In the genomic region with DNA sequence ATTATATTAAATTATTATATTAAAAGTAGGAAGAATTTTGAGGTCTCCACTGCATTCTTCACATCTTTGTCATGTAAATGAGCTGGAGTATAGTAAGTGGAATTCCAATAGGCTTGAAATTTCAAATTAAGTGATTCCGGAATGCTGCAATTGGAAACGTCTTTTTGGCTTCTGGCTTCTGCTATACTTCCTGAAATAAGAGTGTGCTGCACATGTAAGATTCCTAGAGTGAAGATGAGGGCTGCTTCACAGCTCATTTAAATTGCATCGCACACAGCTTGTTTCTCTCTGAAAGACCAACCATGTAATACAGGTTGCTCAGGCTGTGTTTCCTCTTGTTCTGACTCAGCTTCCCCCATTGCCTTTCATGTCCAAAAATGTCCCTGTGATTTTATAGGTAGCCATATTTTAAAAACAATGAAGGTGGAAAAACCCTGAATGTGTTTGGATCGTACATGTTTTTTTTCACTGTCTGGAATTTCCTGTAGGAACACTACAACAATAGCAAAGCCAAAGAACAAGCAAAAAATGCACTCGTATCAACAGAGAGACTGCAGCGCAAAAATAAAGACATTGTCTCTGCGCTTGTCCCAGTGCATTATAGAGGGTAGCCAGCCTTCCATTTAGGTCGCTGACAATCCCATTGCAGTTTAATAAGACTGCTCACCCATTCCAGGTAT, we compare ENCODE assay signal across 12 mouse cellular contexts. TPM values are rescaled to one million over a fixed set of nuclear protein-coding genes. Genes with fewer than 3 reads are reported as not detected.
A peak's percentile ranks its signal among the peaks of the same experiment; 100 is the strongest.
DNase-seq lines count a peak whose midpoint lies in the region; ATAC-seq and TF ChIP-seq lines count a peak whose summit lies in the region.
"Had no signal": no experiment of that assay in that cellular context is flagged by ENCODE, and none has a peak within 500 bp of the region (broad histone marks: within the 10 kb centered on the region; RNA-seq: fewer than 3 reads in every experiment).

No protein-coding gene starts in this region.

- H3K9ac ChIP-seq in heart, adult 2 months (ENCODE audit: low read depth, low read length): no peak overlapping the region
- no peak overlapping the region for H3K9ac ChIP-seq in midbrain, embryonic 16.5 days (ENCODE audit: low read depth, low read length)
- no peak overlapping the region for H3K9ac ChIP-seq in midbrain, embryonic 14.5 days (replicated peaks; ENCODE audit: low read length)
- no peak overlapping the region for H3K9ac ChIP-seq in heart, postnatal 0 days (replicated peaks; ENCODE audit: low read depth, low read length)
- H3K9ac ChIP-seq: stomach, embryonic 15.5 days had no signal

- no peaks in the 10 kb centered on the region for H3K27me3 ChIP-seq in heart, adult 2 months (ENCODE audit: control insufficient read depth, insufficient read depth, low read length)
- H3K27me3 ChIP-seq in kidney, adult 2 months (replicated peaks; ENCODE audit: control insufficient read depth, insufficient read depth, low read length): no peaks in the 10 kb centered on the region
- no peaks in the 10 kb centered on the region for H3K27me3 ChIP-seq in midbrain, embryonic 16.5 days (ENCODE audit: control insufficient read depth, insufficient read depth, low read depth, low read length)
- no peaks in the 10 kb centered on the region for H3K27me3 ChIP-seq in midbrain, embryonic 14.5 days (ENCODE audit: control insufficient read depth, insufficient read depth, low read length)
- no peaks in the 10 kb centered on the region for H3K27me3 ChIP-seq in heart, postnatal 0 days (ENCODE audit: control insufficient read depth, insufficient read depth, low read length)
- H3K27me3 ChIP-seq: megakaryocyte, embryonic 14.5 days; stomach, embryonic 15.5 days had no signal

- DNase-seq in heart, adult 2 months: no peak
- DNase-seq in heart, postnatal 36 days: no peak
- peak; percentile 35 for DNase-seq in kidney, adult 2 months
- DNase-seq in kidney, postnatal 36 days: no peak
- DNase-seq in midbrain, embryonic 14.5 days: no peak
- DNase-seq in heart, postnatal 0 days (ENCODE audit: low spot score): no peak
- DNase-seq in yolk sac, embryonic 10.5 days (ENCODE audit: low spot score): no peak
- DNase-seq: cerebellum, adult 11-12 months; thymus, postnatal 36 days had no signal

- no peak overlapping the region for H3K4me2 ChIP-seq in midbrain, embryonic 16.5 days (ENCODE audit: low read length)
- no peak overlapping the region for H3K4me2 ChIP-seq in midbrain, embryonic 14.5 days (ENCODE audit: low read length)
- H3K4me2 ChIP-seq in heart, postnatal 0 days (ENCODE audit: low read depth, low read length): 0 out of 2 replicates have a peak overlapping the region, but pooled peaks have one; percentile 1
- H3K4me2 ChIP-seq: stomach, embryonic 15.5 days had no signal

- 0 out of 2 replicates have a peak, but pooled peaks have one; percentile 45 for ATAC-seq in midbrain, embryonic 16.5 days
- no peak for ATAC-seq in midbrain, embryonic 14.5 days (ENCODE audit: low FRiP score, low TSS enrichment)
- ATAC-seq in heart, postnatal 0 days (ENCODE audit: insufficient read depth, low read depth): peak; percentile 14; the same call in 1 of the 2 replicates

- peaks cover 12% of the 10 kb centered on the region for H3K36me3 ChIP-seq in heart, adult 2 months (ENCODE audit: control insufficient read depth, insufficient read depth, low read length)
- no peaks in the 10 kb centered on the region for H3K36me3 ChIP-seq in kidney, adult 2 months (ENCODE audit: control insufficient read depth, insufficient read depth, low read length)
- H3K36me3 ChIP-seq in midbrain, embryonic 16.5 days (ENCODE audit: control insufficient read depth, insufficient read depth, low read length): no peaks in the 10 kb centered on the region
- no peaks in the 10 kb centered on the region for H3K36me3 ChIP-seq in midbrain, embryonic 14.5 days (ENCODE audit: control insufficient read depth, insufficient read depth, low read length)
- H3K36me3 ChIP-seq in heart, postnatal 0 days (replicated peaks; ENCODE audit: control insufficient read depth, insufficient read depth, low read length): no peaks in the 10 kb centered on the region
- H3K36me3 ChIP-seq: stomach, embryonic 15.5 days had no signal

- no peak for TF ChIP-seq CTCF in heart, adult 2 months (IDR thresholded peaks at IDR 0.05)
- TF ChIP-seq CTCF in kidney, adult 2 months (conservative IDR thresholded peaks at IDR 0.05; ENCODE audit: insufficient read depth, insufficient read length, low read depth, low read length): no peak
- TF ChIP-seq CTCF in heart, postnatal 0 days (IDR thresholded peaks at IDR 0.05; ENCODE audit: low read depth): no peak

- no peak for TF ChIP-seq EP300 in heart, adult 2 months (IDR thresholded peaks at IDR 0.05; ENCODE audit: insufficient read depth, low read depth, low read length)
- no peak for TF ChIP-seq EP300 in heart, postnatal 0 days (IDR thresholded peaks at IDR 0.05; ENCODE audit: low read depth)

- peaks cover 9% of the 10 kb centered on the region for H3K4me1 ChIP-seq in heart, adult 2 months (ENCODE audit: control insufficient read depth, insufficient read depth, low read length)
- H3K4me1 ChIP-seq in kidney, adult 2 months (ENCODE audit: control insufficient read depth, insufficient read depth, low read length): no peaks in the 10 kb centered on the region
- peaks cover 4% of the 10 kb centered on the region; the same call in 1 of the 2 replicates for H3K4me1 ChIP-seq in midbrain, embryonic 16.5 days (ENCODE audit: control insufficient read depth, insufficient read depth, low read length)
- no peaks in the 10 kb centered on the region for H3K4me1 ChIP-seq in midbrain, embryonic 14.5 days (ENCODE audit: control insufficient read depth, insufficient read depth, low read length)
- peaks cover 26% of the 10 kb centered on the region for H3K4me1 ChIP-seq in heart, postnatal 0 days (ENCODE audit: control insufficient read depth, insufficient read depth)
- H3K4me1 ChIP-seq: megakaryocyte, embryonic 14.5 days; stomach, embryonic 15.5 days had no signal

- no peak for TF ChIP-seq POLR2A in heart, adult 2 months (IDR thresholded peaks at IDR 0.05; ENCODE audit: insufficient read depth, low read depth, low read length)
- TF ChIP-seq POLR2A in kidney, adult 2 months (IDR thresholded peaks at IDR 0.05; ENCODE audit: low read depth, low read length): no peak

- H3K4me3 ChIP-seq in heart, adult 2 months: no peak overlapping the region
- H3K4me3 ChIP-seq in kidney, adult 2 months (ENCODE audit: insufficient read depth, low read depth, low read length): no peak overlapping the region
- H3K4me3 ChIP-seq in midbrain, embryonic 16.5 days (ENCODE audit: low read depth, low read length): no peak overlapping the region
- no peak overlapping the region for H3K4me3 ChIP-seq in midbrain, embryonic 14.5 days (replicated peaks; ENCODE audit: low read depth, low read length)
- H3K4me3 ChIP-seq in heart, postnatal 0 days (ENCODE audit: low read depth, low read length): no peak overlapping the region
- H3K4me3 ChIP-seq: megakaryocyte, embryonic 14.5 days; stomach, embryonic 15.5 days had no signal

- 39% methylated on average over 8 of the region's 8 CpGs for WGBS in heart, adult 2 months
- 63% methylated on average over 8 of the region's 8 CpGs for WGBS in kidney, adult 2 months
- WGBS in midbrain, embryonic 16.5 days: 60% methylated on average over 8 of the region's 8 CpGs
- 59% methylated on average over 8 of the region's 8 CpGs for WGBS in midbrain, embryonic 14.5 days
- 59% methylated on average over 8 of the region's 8 CpGs for WGBS in heart, postnatal 0 days

- peak overlapping the region; percentile 58 for H3K27ac ChIP-seq in heart, adult 2 months
- H3K27ac ChIP-seq in kidney, adult 2 months (ENCODE audit: insufficient read depth, low read depth, low read length): peak overlapping the region; percentile 47; the same call in 1 of the 2 replicates
- peak overlapping the region; percentile 47; the same call in 1 of the 2 replicates for H3K27ac ChIP-seq in midbrain, embryonic 16.5 days (ENCODE audit: low read length)
- H3K27ac ChIP-seq in midbrain, embryonic 14.5 days (replicated peaks; ENCODE audit: low read depth, low read length): no peak overlapping the region
- peak overlapping the region; percentile 71 for H3K27ac ChIP-seq in heart, postnatal 0 days (ENCODE audit: low read depth)
- H3K27ac ChIP-seq: stomach, embryonic 15.5 days had no signal

- H3K9me3 ChIP-seq in midbrain, embryonic 16.5 days (replicated peaks; ENCODE audit: control insufficient read depth, low read length, poor library complexity, severe bottlenecking): no peaks in the 10 kb centered on the region
- no peaks in the 10 kb centered on the region for H3K9me3 ChIP-seq in midbrain, embryonic 14.5 days (ENCODE audit: control insufficient read depth, low read length)
- no peaks in the 10 kb centered on the region for H3K9me3 ChIP-seq in heart, postnatal 0 days (replicated peaks; ENCODE audit: control insufficient read depth, low read length)
- H3K9me3 ChIP-seq: stomach, embryonic 15.5 days had no signal

- no peaks in the 10 kb centered on the region for H3K79me2 ChIP-seq in heart, adult 2 months (replicated peaks; ENCODE audit: control insufficient read depth, insufficient read depth, low read length)

- intact Hi-C loops in heart, adult 2 months (cut with DNase I): no loop called here
- intact Hi-C loops in heart, postnatal 36 days (cut with DNase I): no loop called here

RNA-seq across cellular contexts. Expression of gene Bcl10, which starts 58.4 kb away (rescaled TPM):
- total RNA-seq in heart, adult 2 months (2021): 10 to 100 TPM; 17.7 to 19.3 TPM
- polyA plus RNA-seq in heart, adult 2 months (2012; rRNA removed): 11.0 and 14.0 TPM in 2 replicates
- 10 to 100 TPM; 18.2 to 19.6 TPM for total RNA-seq in heart, postnatal 36 days (2021)
- polyA plus RNA-seq in kidney, adult 2 months (2012; rRNA removed): 9.4 and 13.7 TPM in 2 replicates
- 30.2 and 32.6 TPM in 2 replicates for polyA plus RNA-seq in midbrain, embryonic 16.5 days (2015; fragmentation: Nextera tagmentation; extraction: Ambion mirVana)
- 34.3 and 42.3 TPM in 2 replicates for polyA plus RNA-seq in midbrain, embryonic 14.5 days (2014; fragmentation: Nextera tagmentation; extraction: Ambion mirVana)
- total RNA-seq in heart, postnatal 0 days (2014; rRNA removed; ENCODE audit: low replicate concordance): 16.1 and 48.3 TPM in 2 replicates
- polyA plus RNA-seq in heart, postnatal 0 days (2015; fragmentation: Nextera tagmentation; extraction: Ambion mirVana): 32.7 and 35.1 TPM in 2 replicates
